11 mouse cellular contexts compared by ENCODE assay signal in the genomic region with DNA sequence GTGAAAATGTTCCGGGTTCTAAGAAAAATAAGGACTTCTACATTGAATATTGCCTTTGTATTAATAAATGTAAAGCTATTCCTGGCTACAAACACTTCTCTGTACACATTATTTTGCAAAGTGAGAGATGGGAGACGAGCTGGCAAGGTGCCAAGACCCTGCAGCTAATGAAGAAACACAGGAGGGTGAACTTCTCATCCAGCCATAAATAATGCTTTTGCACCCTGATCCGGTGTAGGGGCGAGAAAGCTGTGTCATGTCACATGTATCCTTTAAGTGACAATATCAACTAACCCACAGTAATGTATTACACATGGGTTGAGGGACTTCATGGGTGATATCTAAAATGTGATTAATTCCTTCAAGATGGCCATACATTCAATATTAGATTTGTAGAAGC.
A peak's percentile ranks its signal among the peaks of the same experiment; 100 is the strongest.
DNase-seq lines count a peak whose midpoint lies in the region; ATAC-seq lines count a peak whose summit lies in the region.
"Had no signal": no experiment of that assay in that cellular context is flagged by ENCODE, and none has a peak within 500 bp of the region (broad histone marks: within the 10 kb centered on the region; RNA-seq: fewer than 3 reads in every experiment).

No protein-coding gene starts in this region.

- H3K4me2 ChIP-seq in forebrain, embryonic 12.5 days, result no peak overlapping the region
- no peak overlapping the region for H3K4me2 ChIP-seq in forebrain, embryonic 11.5 days (ENCODE audit: low read depth, low read length, severe bottlenecking)
- H3K4me2 ChIP-seq in kidney, embryonic 15.5 days, result no peak overlapping the region
- H3K4me2 ChIP-seq in kidney, embryonic 16.5 days (replicated peaks; ENCODE audit: low read depth, low read length), result no peak overlapping the region

- H3K27ac ChIP-seq in forebrain, embryonic 12.5 days, result no peak overlapping the region
- no peak overlapping the region for H3K27ac ChIP-seq in forebrain, embryonic 11.5 days (ENCODE audit: low read depth, low read length)
- H3K27ac ChIP-seq in kidney, embryonic 15.5 days, result no peak overlapping the region
- H3K27ac ChIP-seq in kidney, embryonic 16.5 days (ENCODE audit: low read length), result no peak overlapping the region

- H3K36me3 ChIP-seq in forebrain, embryonic 12.5 days (replicated peaks), result 0 out of 2 replicates have a peak, but pooled peaks cover 7% of the 10 kb centered on the region
- H3K36me3 ChIP-seq in forebrain, embryonic 11.5 days (ENCODE audit: control insufficient read depth, insufficient read depth, low read length), result no peaks in the 10 kb centered on the region; the same call in 1 of the 2 replicates
- H3K36me3 ChIP-seq in kidney, embryonic 15.5 days, result no peaks in the 10 kb centered on the region
- no peaks in the 10 kb centered on the region for H3K36me3 ChIP-seq in kidney, embryonic 16.5 days (ENCODE audit: insufficient read depth, low read length)

- H3K9ac ChIP-seq in forebrain, embryonic 12.5 days, result no peak overlapping the region
- no peak overlapping the region for H3K9ac ChIP-seq in forebrain, embryonic 11.5 days (ENCODE audit: low read length)
- no peak overlapping the region for H3K9ac ChIP-seq in kidney, embryonic 15.5 days
- no peak overlapping the region for H3K9ac ChIP-seq in kidney, embryonic 16.5 days (replicated peaks; ENCODE audit: low read length)

- H3K27me3 ChIP-seq in forebrain, embryonic 12.5 days, result no peaks in the 10 kb centered on the region
- H3K27me3 ChIP-seq in forebrain, embryonic 11.5 days (ENCODE audit: control insufficient read depth, insufficient read depth, low read length), result no peaks in the 10 kb centered on the region
- no peaks in the 10 kb centered on the region for H3K27me3 ChIP-seq in kidney, embryonic 15.5 days
- no peaks in the 10 kb centered on the region for H3K27me3 ChIP-seq in kidney, embryonic 16.5 days (ENCODE audit: insufficient read depth, low read length)

- DNase-seq in forebrain, embryonic 11.5 days (ENCODE audit: low spot score), result no peak
- DNase-seq in right cerebral cortex, postnatal 14 days, result peak; percentile 7
- no peak for DNase-seq in right cerebral cortex, adult 18-20 months
- no peak for DNase-seq in layer of hippocampus, adult 18-20 months (ENCODE audit: low spot score in 2 of 2)
- DNase-seq in lung, postnatal 10 days, result no peak
- DNase-seq: cerebellum, adult 11-12 months; thymus, adult 18-20 months had no signal

- 0 out of 2 replicates have a peak, but pooled peaks have one; percentile 4 for ATAC-seq in forebrain, embryonic 12.5 days (ENCODE audit: low FRiP score)
- no peak for ATAC-seq in forebrain, embryonic 11.5 days (replicated peaks; ENCODE audit: low FRiP score)
- ATAC-seq in kidney, embryonic 15.5 days (replicated peaks; ENCODE audit: low FRiP score), result 0 out of 2 replicates have a peak, but pooled peaks have one; percentile 36
- ATAC-seq in kidney, embryonic 16.5 days (ENCODE audit: low FRiP score, low TSS enrichment), result no peak

- 60% methylated on average over 4 of the region's 4 CpGs for WGBS in forebrain, embryonic 12.5 days
- 72% methylated on average over 4 of the region's 4 CpGs for WGBS in forebrain, embryonic 11.5 days
- WGBS in kidney, embryonic 15.5 days, result 39% methylated on average over 4 of the region's 4 CpGs
- WGBS in kidney, embryonic 16.5 days, result 31% methylated on average over 4 of the region's 4 CpGs

- H3K9me3 ChIP-seq in forebrain, embryonic 12.5 days, result no peaks in the 10 kb centered on the region
- no peaks in the 10 kb centered on the region for H3K9me3 ChIP-seq in forebrain, embryonic 11.5 days (ENCODE audit: control insufficient read depth, low read length)
- H3K9me3 ChIP-seq in kidney, embryonic 15.5 days (replicated peaks), result no peaks in the 10 kb centered on the region
- H3K9me3 ChIP-seq in kidney, embryonic 16.5 days (ENCODE audit: low read length), result no peaks in the 10 kb centered on the region
- H3K9me3 ChIP-seq: megakaryocyte, embryonic 14.5 days had no signal

- no peak overlapping the region for H3K4me3 ChIP-seq in forebrain, embryonic 12.5 days (replicated peaks)
- no peak overlapping the region for H3K4me3 ChIP-seq in forebrain, embryonic 11.5 days (ENCODE audit: low read depth, low read length)
- no peak overlapping the region for H3K4me3 ChIP-seq in kidney, embryonic 15.5 days (replicated peaks)
- H3K4me3 ChIP-seq in kidney, embryonic 16.5 days (ENCODE audit: low read length), result no peak overlapping the region
- H3K4me3 ChIP-seq: megakaryocyte, embryonic 14.5 days had no signal

- no peaks in the 10 kb centered on the region for H3K4me1 ChIP-seq in forebrain, embryonic 12.5 days
- H3K4me1 ChIP-seq in forebrain, embryonic 11.5 days (replicated peaks; ENCODE audit: control insufficient read depth, insufficient read depth, low read length), result no peaks in the 10 kb centered on the region
- H3K4me1 ChIP-seq in kidney, embryonic 15.5 days, result peaks cover 11% of the 10 kb centered on the region
- H3K4me1 ChIP-seq in kidney, embryonic 16.5 days (ENCODE audit: insufficient read depth, low read length), result peaks cover 16% of the 10 kb centered on the region
- H3K4me1 ChIP-seq: megakaryocyte, embryonic 14.5 days had no signal

Comparison
In these comparisons a context has a peak if more than half of its experiments do, and no peak if none do; other contexts are left out.
1. ATAC-seq: peak in forebrain, embryonic 12.5 days (single experiment) and kidney, embryonic 15.5 days (single experiment); none in forebrain, embryonic 11.5 days (single experiment) and kidney, embryonic 16.5 days (single experiment).